Mouse (Mus musculus): ENCODE results near the gene Sik3. TPM values are rescaled to one million over a fixed set of nuclear protein-coding genes. Genes with fewer than 3 reads are reported as not detected.

Sik3 gene
- 53.9 and 56.6 TPM in 2 replicates for total RNA-seq (2021)
- long read RNA-seq, experiment 1, partial matches to known transcripts = 18 of 25 reads
- long read RNA-seq, experiment 1, other reads (novel, unspliced or antisense) = 7 of 25 reads
- long read RNA-seq, experiment 2, partial matches to known transcripts = 13 of 21 reads
- long read RNA-seq, experiment 2, other reads (novel, unspliced or antisense) = 8 of 21 reads

- DNase-seq = peak; percentile 98
These were observed at the start of gene Sik3, which contains the start of gene Pafah1b2 for GRCm38 (mm10) chr9:46012091-46013008. Gene Sik3 (plus strand): TSS chr9:46012820. Gene Pafah1b2 (minus strand): TSS chr9:46012690.

DNA sequence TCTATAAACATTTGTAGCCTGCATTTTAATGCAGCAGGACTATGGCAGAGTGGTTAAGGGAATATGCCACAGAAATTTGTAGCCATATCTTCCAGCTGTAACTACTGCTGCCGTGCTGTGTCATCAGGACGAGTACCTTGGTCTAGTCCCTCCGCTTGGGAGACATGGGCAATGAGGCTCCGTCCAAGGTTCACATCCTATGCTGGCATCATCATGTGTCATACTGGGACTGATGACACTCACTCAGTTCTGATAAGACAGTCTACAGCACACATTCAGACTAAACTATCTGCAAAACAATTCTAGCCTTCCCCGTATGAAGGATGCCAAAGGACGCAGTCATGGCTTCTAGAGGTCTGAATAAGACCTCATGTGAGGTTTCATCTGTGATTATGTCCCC lies 49.0 kb upstream of the Sik3 start:
- DNase-seq = peak; percentile 49

- no peak for DNase-seq
These were observed 35.7 kb upstream of the Sik3 start for GRCm38 (mm10) chr9:45976884-45977283.

DNA sequence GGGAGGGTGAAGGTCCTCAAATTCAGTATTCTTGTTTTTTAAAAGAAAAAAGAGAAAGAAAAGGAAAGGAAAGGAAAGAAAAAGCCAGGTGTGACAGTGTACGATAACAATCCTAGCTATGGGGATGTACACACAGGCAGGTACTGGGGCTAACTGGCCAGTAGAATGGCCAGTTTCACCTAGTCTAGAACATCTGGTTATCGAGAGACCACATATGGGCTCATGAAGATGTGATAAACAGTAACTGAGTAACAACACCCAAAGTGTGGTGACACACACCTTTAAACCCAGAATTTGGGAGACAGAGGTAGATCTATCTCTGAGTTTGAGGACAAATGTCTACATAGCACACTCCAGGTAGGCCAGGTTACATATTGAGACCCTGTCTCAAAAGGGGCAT lies 32.8 kb upstream of the Sik3 start:
- no peak for DNase-seq

DNA sequence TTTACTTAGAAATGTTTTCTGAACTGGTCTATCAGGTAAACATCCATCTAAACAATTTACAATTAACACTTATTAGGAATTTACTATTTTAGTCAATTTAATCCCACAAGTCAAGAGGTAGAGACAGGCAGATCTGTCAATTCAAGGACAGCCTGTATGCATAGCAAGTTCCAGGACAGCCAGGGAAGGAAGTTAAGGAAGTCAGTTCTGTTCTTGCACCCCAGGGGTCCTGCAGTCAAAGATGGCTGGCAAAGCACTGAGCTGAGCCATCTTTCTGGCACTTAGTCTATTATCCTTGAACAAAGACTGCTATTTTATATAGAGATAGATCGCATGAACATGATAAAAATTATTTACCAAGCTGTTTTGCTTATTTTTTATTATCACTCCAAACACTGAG lies 32.0 kb upstream of the Sik3 start:
- no peak for DNase-seq

- DNase-seq = no peak
These were observed 31.3 kb upstream of the Sik3 start for GRCm38 (mm10) chr9:45981331-45981730.

DNA sequence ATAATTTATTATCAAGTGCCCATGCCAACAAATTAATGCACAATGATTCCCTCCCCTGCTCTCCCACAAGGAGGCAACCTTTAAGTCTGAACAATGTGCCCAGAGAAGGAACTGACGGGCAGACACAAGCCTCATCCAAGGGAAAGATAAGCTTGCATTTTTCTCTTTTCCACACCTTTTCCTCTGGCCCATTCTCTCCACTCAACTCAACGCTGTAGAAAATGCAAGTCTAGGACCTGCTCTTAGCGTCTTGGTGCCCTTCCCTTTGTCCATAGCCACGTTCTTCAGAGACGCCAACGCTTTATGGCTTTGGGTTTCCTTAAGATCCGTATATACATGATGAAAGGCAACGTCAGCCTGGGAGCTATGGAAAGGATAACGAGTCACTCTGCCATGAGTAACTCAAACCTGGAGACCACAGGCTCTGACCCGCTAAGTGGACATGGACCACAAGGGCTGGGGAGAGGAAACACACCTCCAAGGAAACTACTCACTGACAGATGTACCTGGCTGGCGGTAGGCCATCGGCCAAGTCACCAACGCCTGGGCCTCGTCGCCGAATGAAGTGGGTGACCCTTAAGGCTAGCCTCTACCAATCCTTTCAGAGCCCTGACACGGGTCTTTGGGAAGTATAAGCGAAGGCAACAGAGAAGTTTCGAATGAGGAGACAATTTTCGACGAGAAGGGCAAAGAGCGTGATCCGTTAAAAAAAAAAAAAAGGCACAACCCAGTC lies 28.8 kb upstream of the Sik3 start:
- peak; percentile 48 for DNase-seq

GRCm38 (mm10) chr9:45984409-45985228 lies 28.0 kb upstream of the Sik3 start:
- DNase-seq = peak; percentile 95

DNA sequence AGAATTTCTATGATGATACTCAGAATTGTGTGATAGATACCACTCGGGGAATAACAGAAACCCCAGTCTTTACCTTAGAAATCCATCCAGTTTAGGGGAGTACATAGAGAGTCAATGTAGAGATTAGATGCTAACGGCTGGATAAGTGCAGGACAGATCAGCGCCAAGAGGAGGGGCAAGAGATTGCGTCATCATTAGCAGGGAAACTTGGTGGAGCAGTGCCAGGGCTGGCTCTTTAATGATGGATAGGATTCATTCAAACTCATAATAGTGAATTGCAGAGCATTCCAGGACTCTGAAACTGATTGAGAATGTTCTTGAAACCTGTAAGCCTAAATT lies 27.4 kb upstream of the Sik3 start:
- peak; percentile 87 for DNase-seq

- no peak for DNase-seq
These were observed 13.6 kb upstream of the Sik3 start for GRCm38 (mm10) chr9:45999009-45999408.

DNA sequence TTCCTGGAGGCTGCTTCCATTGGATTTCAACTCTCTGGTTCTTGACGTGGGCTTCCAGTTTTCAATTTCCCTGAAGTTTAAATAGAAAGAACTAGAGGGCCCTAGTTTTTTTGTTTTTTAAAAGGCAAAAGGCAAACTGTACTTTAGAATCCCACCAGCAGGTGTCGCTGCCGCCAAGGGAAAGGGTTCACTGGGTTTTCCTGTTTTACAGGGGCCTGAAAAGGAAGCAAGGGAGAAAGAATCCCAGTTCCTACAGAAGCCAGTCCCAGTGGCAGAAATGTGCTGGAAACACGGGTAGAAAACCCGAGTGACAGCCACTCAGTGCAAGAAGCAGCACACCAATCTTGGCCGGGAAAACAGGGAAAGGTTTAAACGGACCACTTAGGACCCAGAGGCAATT lies 8.9 kb upstream of the Sik3 start:
- DNase-seq = peak; percentile 89

DNA sequence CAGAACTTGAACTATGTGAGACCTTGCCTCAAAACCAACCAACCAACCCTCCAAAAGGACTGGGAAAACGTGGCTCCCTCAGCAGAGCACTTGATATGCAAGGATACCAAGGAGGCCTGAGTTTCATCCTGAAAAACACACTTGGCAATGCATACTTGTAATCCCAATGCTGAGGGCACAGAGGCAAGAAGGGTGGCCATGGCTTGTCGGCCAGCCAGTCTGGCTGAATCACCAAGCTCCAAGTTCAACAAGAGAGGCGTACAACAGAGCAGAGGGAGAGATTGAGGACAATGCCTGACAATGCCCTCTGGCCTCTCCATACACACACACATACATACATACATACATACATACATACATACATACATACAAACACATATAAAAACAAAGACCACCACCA lies 8.1 kb upstream of the Sik3 start:
- no peak for DNase-seq

GRCm38 (mm10) chr9:46006224-46006623 lies 6.4 kb upstream of the Sik3 start:
- DNase-seq = no peak

- no peak for DNase-seq
These were observed 3.5 kb upstream of the Sik3 start for GRCm38 (mm10) chr9:46008931-46009668.

DNA sequence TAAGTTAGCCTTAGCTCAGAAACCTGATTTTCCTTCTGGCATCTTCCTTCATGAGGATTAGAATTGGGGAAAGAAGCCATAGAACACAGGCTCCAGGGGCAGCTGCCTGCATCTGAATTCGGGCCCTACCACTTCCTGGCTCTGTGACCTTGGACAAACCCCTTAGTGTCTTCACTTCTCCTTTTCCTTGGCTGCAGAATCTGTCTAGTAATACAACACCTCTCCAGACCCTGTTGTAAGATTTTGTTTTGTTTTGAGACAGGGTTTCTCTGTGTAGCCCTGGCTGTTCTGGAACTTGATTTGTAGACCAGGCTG lies 3.0 kb upstream of the Sik3 start:
- no peak for DNase-seq

GRCm38 (mm10) chr9:46011094-46011970 lies 1.3 kb upstream of the Sik3 start:
- DNase-seq = no peak

DNA sequence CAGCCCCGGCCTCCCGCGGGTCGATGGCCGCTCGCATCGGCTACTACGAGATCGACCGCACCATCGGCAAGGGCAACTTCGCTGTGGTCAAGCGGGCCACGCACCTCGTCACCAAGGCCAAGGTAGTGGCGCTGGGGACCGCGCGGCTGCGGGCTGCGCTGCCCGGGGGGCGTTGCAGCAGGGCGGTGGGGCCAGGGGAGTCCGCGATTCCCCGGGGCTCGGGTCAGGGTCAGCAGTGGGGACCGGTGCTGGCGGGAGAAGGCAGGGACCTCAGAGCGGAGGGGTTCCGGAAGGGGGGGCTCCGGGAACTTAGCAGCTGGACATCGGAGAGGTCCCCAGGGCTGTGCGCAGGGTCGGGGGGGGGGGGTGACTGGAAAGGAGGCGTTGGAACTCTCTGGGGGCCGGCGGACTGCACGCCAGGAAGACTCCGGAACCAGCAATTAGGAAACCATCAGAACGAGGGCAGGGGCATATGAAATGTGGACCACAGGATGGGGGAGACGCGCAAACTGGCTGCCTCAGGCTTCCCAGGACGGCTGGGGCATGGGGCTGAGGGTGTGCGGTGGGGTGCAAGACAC lies 478 bp downstream of the Sik3 start:
- no peak for DNase-seq

- no peak for DNase-seq
These were observed 996 bp downstream of the Sik3 start for GRCm38 (mm10) chr9:46013616-46014015.

DNA sequence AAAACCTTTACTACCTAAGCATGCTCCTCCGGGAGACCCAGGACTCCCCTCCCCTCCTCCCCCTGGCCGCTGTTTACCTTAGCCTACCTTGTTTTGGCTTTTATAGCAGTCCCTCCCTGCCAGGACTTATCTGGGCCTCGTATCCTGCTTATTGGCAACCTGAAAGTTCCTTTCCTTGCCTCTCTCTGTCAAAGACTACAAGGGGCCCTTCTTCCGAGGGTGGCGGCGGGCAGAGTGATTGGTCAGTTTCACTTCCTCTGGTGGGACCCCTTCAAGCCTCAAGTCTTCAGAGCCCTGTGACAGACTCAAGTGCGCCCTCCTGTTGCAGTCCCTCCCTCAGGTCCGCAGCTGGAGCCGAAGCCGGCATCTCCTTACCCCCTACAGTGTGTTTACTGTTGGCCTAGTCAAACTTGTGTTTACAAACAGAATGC lies 1.6 kb downstream of the Sik3 start:
- DNase-seq = peak; percentile 70

- peak; percentile 52 for DNase-seq
These were observed 2.5 kb downstream of the Sik3 start for GRCm38 (mm10) chr9:46015081-46015551.
